Mouse (Mus musculus) midbrain, embryonic 16.5 days (tissue): ENCODE measurements around the gene Rhot2. TPM values are rescaled to one million over a fixed set of nuclear protein-coding genes. Genes with fewer than 3 reads are reported as not detected.

Source experiments
- ATAC-seq: fragments of 200-750 bp; cut with Nextera tagmentation; 2 replicates; pipeline ENCODE4 v1.8.0; 2017; ENCODE audit warnings: moderate TSS enrichment
- H3K27ac ChIP-seq: fragments of 300-500 bp; sonication (generic); 2 replicates; pipeline ENCODE4 v1.5.1; 2014; ENCODE audit warnings: mild to moderate bottlenecking, low read length, mixed read lengths
- H3K27me3 ChIP-seq: fragments of 300-500 bp; sonication (generic); 2 replicates; pipeline ENCODE4 v1.6.1; 2014; ENCODE audit warnings: low read depth, low read length, mixed read lengths; ENCODE audit not compliant: control insufficient read depth, insufficient read depth
- H3K36me3 ChIP-seq: fragments of 300-500 bp; sonication (generic); 2 replicates; pipeline ENCODE4 v1.6.1; 2014; ENCODE audit warnings: mild to moderate bottlenecking, low read length, moderate library complexity, mixed read lengths; ENCODE audit not compliant: control insufficient read depth, insufficient read depth
- H3K4me1 ChIP-seq: fragments of 300-500 bp; sonication (generic); 2 replicates; pipeline ENCODE4 v1.6.1; 2014; ENCODE audit warnings: mild to moderate bottlenecking, low read length, mixed read lengths; ENCODE audit not compliant: control insufficient read depth, insufficient read depth
- H3K4me2 ChIP-seq: fragments of 300-500 bp; sonication (generic); 2 replicates; pipeline ENCODE4 v1.6.1; 2014; ENCODE audit warnings: mild to moderate bottlenecking, low read length, mixed read lengths
- H3K4me3 ChIP-seq: fragments of 300-500 bp; sonication (generic); 2 replicates; pipeline ENCODE4 v1.5.1; 2014; ENCODE audit warnings: low read depth, mild to moderate bottlenecking, low read length, moderate library complexity, mixed read lengths
- H3K9ac ChIP-seq: fragments of 300-500 bp; sonication (generic); 2 replicates; pipeline ENCODE4 v1.6.1; 2014; ENCODE audit warnings: low read depth, low read length, mixed read lengths
- H3K9me3 ChIP-seq: fragments of 300-500 bp; sonication (generic); replicated peaks from 2 replicates; pipeline ENCODE4 v1.6.1; 2014; ENCODE audit warnings: mild to moderate bottlenecking, low read length, mixed read lengths; ENCODE audit not compliant: control insufficient read depth, poor library complexity, severe bottlenecking
- WGBS: fragments of 180-500 bp; shearing (Covaris S2); extraction: QIAGEN DNeasy Blood & Tissue Kit; methylation state at CpG from one replicate; pipeline ENCODE4 v1.1.7; 2014; 5-methylcytosine and 5-hydroxymethylcytosine counted together
- polyA plus RNA-seq: library from polyadenylated mRNA; unstranded; fragments of >200 nt; fragmentation: Nextera tagmentation; extraction: Ambion mirVana; gene quantifications from 2 replicates; pipeline ENCODE4 v1.2.1, GENCODE M21; 2015

Rhot2 gene
- polyA plus RNA-seq, 1 experiment from 2014 or later = 16.7 TPM

DNA sequence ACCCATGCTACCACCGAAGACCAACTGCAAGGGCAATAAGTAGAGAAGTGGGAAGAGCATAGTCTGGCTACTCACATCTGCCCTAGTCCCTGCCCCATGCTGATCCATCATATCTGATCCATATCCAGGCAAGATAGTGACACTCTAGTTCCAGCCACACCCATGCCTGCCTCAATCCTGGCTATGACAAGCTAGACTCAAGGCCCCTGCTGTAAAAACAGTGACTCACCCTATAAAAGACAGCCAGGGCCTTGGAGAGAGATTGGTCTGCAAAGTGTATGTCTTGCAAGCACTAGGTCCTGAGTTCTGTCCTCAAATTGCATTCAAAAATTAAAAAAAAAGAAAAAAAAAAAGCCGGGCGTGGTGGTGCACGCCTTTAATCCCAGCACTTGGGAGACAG lies 38.1 kb downstream of the Rhot2 start:
- H3K9ac ChIP-seq = no peak overlapping the region
- no peaks in the 10 kb centered on the region for H3K9me3 ChIP-seq
- no peaks in the 10 kb centered on the region for H3K27me3 ChIP-seq
- ATAC-seq = no peak
- 89% methylated on average over 4 of the region's 4 CpGs for WGBS
- no peaks in the 10 kb centered on the region for H3K36me3 ChIP-seq
- no peak overlapping the region for H3K4me3 ChIP-seq
- H3K27ac ChIP-seq = no peak overlapping the region
- peaks cover 41% of the 10 kb centered on the region for H3K4me1 ChIP-seq
- no peak overlapping the region for H3K4me2 ChIP-seq

DNA sequence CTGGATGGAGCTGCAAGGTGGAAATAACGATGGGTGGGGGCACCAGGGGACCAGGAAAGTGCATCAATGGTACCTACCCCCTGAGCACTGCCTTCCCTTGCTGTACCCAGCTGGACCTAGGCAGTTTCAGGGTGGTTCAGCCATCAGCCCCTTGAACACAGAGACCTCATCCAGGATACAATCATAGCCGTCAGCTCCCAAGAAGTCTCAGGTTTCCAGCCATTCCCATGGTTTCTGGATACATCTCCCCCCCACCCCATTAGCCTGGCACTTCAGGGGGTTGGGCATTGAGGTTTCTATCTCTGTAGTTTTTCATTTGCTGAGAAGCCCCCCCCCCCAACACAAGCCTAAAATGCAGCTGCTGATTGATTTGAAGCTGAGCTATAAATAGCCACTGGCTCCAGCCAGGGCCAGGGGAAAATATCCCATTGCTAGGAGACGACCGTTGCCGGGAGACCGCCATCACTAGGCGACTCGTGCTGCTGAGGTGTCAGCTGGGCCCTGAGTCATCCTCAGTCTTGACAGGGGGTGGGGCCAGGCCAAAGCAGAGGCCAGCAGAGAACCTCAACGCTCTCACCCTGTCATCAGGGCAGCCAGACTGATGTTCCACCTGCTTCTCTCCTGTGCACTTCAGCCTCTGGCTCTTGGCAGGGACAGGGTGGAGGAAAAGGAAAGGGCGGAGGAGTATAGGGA lies 41.7 kb downstream of the Rhot2 start:
- Histone ChIP-seq H3K4me2 (peak overlapping the region; percentile 37), H3K9ac (peak overlapping the region; percentile 43), H3K27me3 (no peaks in the 10 kb centered on the region), H3K4me1 (peaks cover 25% of the 10 kb centered on the region), H3K36me3 (no peaks in the 10 kb centered on the region), H3K4me3 (no peak overlapping the region), H3K9me3 (no peaks in the 10 kb centered on the region), H3K27ac (peak overlapping the region; percentile 94)
- peak; percentile 93 for ATAC-seq
- WGBS = 4% methylated on average over 10 of the region's 10 CpGs

DNA sequence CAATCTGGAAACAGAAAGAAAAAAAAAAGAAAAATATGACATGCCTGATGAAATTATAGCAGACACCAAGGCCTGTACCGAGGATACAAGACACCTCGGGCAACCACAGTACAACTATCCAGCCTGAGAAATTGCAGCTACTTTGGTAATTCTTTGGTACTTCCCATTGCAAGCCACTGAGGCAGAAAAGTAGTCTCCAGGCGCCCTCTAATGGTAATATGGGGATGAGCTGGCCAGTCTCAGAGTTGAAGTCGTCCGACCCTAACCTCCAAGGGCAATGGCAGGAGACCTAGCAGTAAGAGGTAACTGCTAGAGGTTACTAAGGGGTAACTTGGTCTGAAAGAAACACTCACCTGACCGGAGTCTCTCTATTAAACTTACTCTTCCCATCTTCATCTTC lies 43.6 kb downstream of the Rhot2 start:
- no peak for ATAC-seq
- no peak overlapping the region for H3K4me2 ChIP-seq

DNA sequence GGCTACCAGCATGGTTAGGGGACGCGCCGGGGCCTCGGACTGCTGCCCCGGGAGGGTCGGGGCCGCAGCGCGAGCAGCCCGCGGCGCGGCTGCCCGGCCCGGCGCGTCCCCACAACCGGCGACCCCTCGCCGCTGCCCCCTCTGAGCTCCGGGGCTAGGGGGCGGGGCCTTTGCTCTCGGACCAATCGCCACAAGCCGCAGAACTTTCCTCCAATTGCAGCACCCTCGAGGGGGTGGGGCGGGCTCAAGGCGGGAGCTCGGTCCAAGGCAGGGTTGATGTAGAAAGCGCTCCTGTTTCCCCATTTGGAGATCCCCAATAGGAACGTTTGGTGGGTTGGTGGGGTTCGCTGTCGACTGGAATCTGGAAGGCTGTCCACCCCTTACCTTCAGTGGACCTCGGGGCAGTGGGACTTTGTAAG lies 47.7 kb downstream of the Rhot2 start, which contains the start of gene Metrn:
Metrn (minus strand) TSS at position 186 of the 419 bp plus-strand sequence.
- H3K27me3 ChIP-seq = peaks cover 6% of the 10 kb centered on the region
- no peaks in the 10 kb centered on the region for H3K9me3 ChIP-seq
- peak within 1 kb of the TSS; percentile 49 for H3K4me3 ChIP-seq
- ATAC-seq = peak; percentile 58
- under 1% methylated on average over 35 of the region's 35 CpGs for WGBS
- H3K4me1 ChIP-seq = peaks cover 29% of the 10 kb centered on the region
- no peaks in the 10 kb centered on the region for H3K36me3 ChIP-seq
- peak within 1 kb of the TSS; percentile 3; the same call in 1 of the 2 replicates for H3K27ac ChIP-seq
- peak within 1 kb of the TSS; percentile 51; the same call in 1 of the 2 replicates for H3K9ac ChIP-seq
- H3K4me2 ChIP-seq = peak within 1 kb of the TSS; percentile 72

More for the DNA sequence above, 43.6 kb downstream of the Rhot2 start:
- Histone ChIP-seq H3K36me3 (no peaks in the 10 kb centered on the region), H3K4me3 (no peak overlapping the region), H3K27ac (no peak overlapping the region), H3K4me1 (peaks cover 38% of the 10 kb centered on the region), H3K27me3 (peaks cover 6% of the 10 kb centered on the region), H3K9ac (no peak overlapping the region), H3K9me3 (no peaks in the 10 kb centered on the region)
- 8% methylated on average over 6 of the region's 6 CpGs for WGBS

DNA sequence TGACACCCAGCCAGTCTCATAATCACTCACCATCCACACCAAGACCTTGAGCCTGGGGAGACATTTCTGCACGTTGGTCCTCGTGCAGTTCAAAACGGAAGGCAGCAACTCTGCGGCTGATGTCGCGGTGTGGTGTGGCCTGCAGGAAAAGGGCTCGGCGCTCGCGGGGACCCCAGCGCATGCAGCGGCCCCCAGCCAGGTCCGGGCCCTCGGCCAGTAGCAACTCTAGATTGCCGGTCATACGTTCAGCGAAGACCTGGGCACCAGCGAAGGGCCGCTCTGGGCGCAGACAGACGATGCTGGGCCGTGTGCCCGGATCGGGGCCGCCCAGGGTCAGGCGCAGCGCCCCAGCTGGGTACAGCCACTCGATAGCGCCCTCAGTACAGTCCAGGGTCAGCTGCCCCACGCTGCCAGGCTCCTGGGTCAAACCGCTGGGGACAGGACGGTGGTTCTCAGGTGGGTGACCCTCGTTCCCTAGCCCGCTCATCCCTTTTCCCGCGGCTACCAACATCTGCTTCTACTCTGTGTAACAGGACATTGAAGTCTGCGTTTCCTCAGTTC lies 48.4 kb downstream of the Rhot2 start:
- peak overlapping the region; percentile 72 for H3K4me2 ChIP-seq
- peaks cover 29% of the 10 kb centered on the region for H3K4me1 ChIP-seq
- H3K27me3 ChIP-seq = peaks cover 6% of the 10 kb centered on the region
- under 1% methylated on average over 37 of the region's 37 CpGs for WGBS
- peak overlapping the region; percentile 49 for H3K4me3 ChIP-seq
- H3K9me3 ChIP-seq = no peaks in the 10 kb centered on the region
- ATAC-seq = no peak
- H3K27ac ChIP-seq = 0 out of 2 replicates have a peak overlapping the region, but pooled peaks have one; percentile 3
- peak overlapping the region; percentile 51; the same call in 1 of the 2 replicates for H3K9ac ChIP-seq
- H3K36me3 ChIP-seq = no peaks in the 10 kb centered on the region

DNA sequence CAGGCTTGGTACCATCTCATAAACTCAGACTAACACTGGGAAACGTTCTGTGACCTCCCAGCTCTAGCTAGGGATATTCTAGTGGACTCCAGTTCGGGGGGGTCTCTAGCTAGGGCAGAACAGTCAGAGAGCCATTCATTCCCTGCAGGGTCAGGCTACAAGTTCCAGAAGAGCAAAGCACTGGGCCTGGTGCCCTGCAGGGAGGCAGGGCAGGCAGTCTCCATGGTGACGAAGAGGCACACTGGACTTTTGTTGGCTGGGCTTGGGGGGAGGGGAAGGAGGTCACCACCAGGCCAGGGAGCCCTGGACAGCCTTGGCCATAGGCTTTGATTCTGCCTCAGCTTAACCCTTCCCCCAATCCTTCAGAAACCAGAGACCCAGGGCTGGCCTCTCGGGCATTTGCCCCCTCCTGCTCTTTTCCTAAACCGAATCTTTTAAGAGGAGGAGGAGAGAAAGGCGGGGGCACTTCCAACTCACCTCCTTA lies 49.0 kb downstream of the Rhot2 start, which contains the start of gene AC134908.4:
AC134908.4 (minus strand) TSS at position 51 of the 484 bp plus-strand sequence.
- H3K9me3 ChIP-seq = no peaks in the 10 kb centered on the region
- H3K36me3 ChIP-seq = no peaks in the 10 kb centered on the region

DNA sequence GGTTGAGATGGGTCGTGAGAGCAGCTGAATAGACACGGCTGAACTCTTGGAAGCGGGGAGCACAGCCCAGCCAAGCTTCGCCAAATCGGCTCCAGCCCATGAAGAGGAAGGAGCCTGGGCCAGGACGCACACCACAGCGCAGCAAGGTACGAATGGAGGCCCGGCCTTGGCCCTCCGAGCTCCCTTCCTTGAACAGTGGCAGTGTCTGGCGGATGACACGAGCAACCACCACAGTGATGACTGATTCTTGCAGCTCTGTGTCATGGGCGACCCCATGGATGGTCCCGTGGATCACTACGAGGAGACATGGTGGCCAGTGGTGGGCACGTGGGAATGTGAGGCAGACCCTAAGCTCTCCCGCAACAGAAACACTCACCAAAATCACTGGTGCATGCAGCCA lies 49.7 kb downstream of the Rhot2 start:
- H3K4me2 ChIP-seq = peak overlapping the region; percentile 72
- peaks cover 38% of the 10 kb centered on the region for H3K4me1 ChIP-seq
- 0 out of 2 replicates have a peak overlapping the region, but pooled peaks have one; percentile 6 for H3K4me3 ChIP-seq
- no peaks in the 10 kb centered on the region for H3K9me3 ChIP-seq
- peak overlapping the region; percentile 44; the same call in 1 of the 2 replicates for H3K27ac ChIP-seq
- 42% methylated on average over 17 of the region's 17 CpGs for WGBS
- peak overlapping the region; percentile 37; the same call in 1 of the 2 replicates for H3K9ac ChIP-seq
- no peaks in the 10 kb centered on the region for H3K36me3 ChIP-seq
- ATAC-seq = no peak
- H3K27me3 ChIP-seq = peaks cover 6% of the 10 kb centered on the region

More for the DNA sequence above, 49.0 kb downstream of the Rhot2 start, which contains the start of gene AC134908.4:
- peak within 1 kb of the TSS; percentile 51 for H3K9ac ChIP-seq
- peak within 1 kb of the TSS; percentile 72 for H3K4me2 ChIP-seq
- peak within 1 kb of the TSS; percentile 49 for H3K4me3 ChIP-seq
- peak within 1 kb of the TSS; percentile 44; the same call in 1 of the 2 replicates for H3K27ac ChIP-seq
- no peak for ATAC-seq
- WGBS = 7% methylated on average over 6 of the region's 6 CpGs
- H3K27me3 ChIP-seq = peaks cover 6% of the 10 kb centered on the region
- peaks cover 34% of the 10 kb centered on the region for H3K4me1 ChIP-seq

DNA sequence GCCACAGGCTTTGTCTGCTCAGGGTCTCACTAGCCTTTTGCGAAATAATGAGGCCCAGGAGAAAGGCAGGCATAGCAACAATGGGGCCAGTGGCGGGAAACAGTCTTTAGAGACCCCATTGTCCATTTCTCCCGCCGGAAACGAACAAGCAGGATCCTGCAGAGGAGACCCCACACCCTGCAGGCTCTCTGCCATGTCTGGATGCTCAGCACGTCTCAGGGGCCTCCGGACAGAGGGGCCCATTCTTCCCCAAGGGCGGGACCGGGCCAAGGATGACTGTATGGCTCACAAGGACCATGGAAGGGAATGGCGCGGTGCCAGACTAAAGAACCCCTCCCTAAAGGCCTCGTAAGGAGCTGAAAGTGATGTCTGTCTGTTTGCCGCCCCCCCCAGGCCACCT lies 50.5 kb downstream of the Rhot2 start:
- 15% methylated on average over 13 of the region's 13 CpGs for WGBS
- H3K4me3 ChIP-seq = no peak overlapping the region

More for the DNA sequence above, 50.5 kb downstream of the Rhot2 start:
- no peak overlapping the region for H3K9ac ChIP-seq
- no peak for ATAC-seq
- H3K4me2 ChIP-seq = peak overlapping the region; percentile 4; the same call in 1 of the 2 replicates
- H3K4me1 ChIP-seq = peaks cover 38% of the 10 kb centered on the region
- peaks cover 6% of the 10 kb centered on the region for H3K27me3 ChIP-seq
- H3K9me3 ChIP-seq = no peaks in the 10 kb centered on the region
- peaks cover 3% of the 10 kb centered on the region; the same call in 1 of the 2 replicates for H3K36me3 ChIP-seq
- H3K27ac ChIP-seq = no peak overlapping the region
